Mouse (Mus musculus) kidney, adult 8-10 months (tissue): ENCODE results near the gene Hacd2.

Source experiments
- DNase-seq, 2 experiments: peaks; one replicate each; pipeline ENCODE4 v3.0.0; 2022

The Hacd2 gene

GRCm38 (mm10) chr16:35055861-35056260, 33.6 kb downstream of the Hacd2 start:
- DNase-seq = no peak

- no peak for DNase-seq
Observed at GRCm38 (mm10) chr16:35056306-35056705, 34.1 kb downstream of the Hacd2 start.

GRCm38 (mm10) chr16:35056786-35057185, 34.6 kb downstream of the Hacd2 start:
- DNase-seq = no peak

- DNase-seq = no peak
Observed at GRCm38 (mm10) chr16:35061017-35061416, 38.8 kb downstream of the Hacd2 start.

GRCm38 (mm10) chr16:35065724-35066123, 43.5 kb downstream of the Hacd2 start:
- no peak for DNase-seq

GRCm38 (mm10) chr16:35067095-35067494, 44.9 kb downstream of the Hacd2 start:
- DNase-seq = no peak

- DNase-seq = no peak
Observed at GRCm38 (mm10) chr16:35067631-35068030, 45.4 kb downstream of the Hacd2 start.

- no peak for DNase-seq
Observed at GRCm38 (mm10) chr16:35068886-35069285, 46.7 kb downstream of the Hacd2 start.

- DNase-seq = no peak
Observed at GRCm38 (mm10) chr16:35074436-35074835, 52.2 kb downstream of the Hacd2 start.

GRCm38 (mm10) chr16:35075643-35076042, 53.4 kb downstream of the Hacd2 start:
- no peak for DNase-seq

- DNase-seq = no peak
Observed at GRCm38 (mm10) chr16:35093500-35093899, 71.3 kb downstream of the Hacd2 start.

GRCm38 (mm10) chr16:35097870-35098530, 75.8 kb downstream of the Hacd2 start:
- no peak for DNase-seq

- DNase-seq = no peak
Observed at GRCm38 (mm10) chr16:35101751-35102420, 79.7 kb downstream of the Hacd2 start.

- DNase-seq = no peak
Observed at GRCm38 (mm10) chr16:35102866-35103620, 80.8 kb downstream of the Hacd2 start.

GRCm38 (mm10) chr16:35107985-35108384, 85.8 kb downstream of the Hacd2 start:
- no peak for DNase-seq

- no peak for DNase-seq
Observed at GRCm38 (mm10) chr16:35109156-35109555, 86.9 kb downstream of the Hacd2 start.

GRCm38 (mm10) chr16:35109656-35110291, 87.5 kb downstream of the Hacd2 start:
- DNase-seq = no peak

- DNase-seq = peak; percentile 44 to 83
Observed at GRCm38 (mm10) chr16:35110410-35111142, 88.3 kb downstream of the Hacd2 start.

- DNase-seq = no peak
Observed at GRCm38 (mm10) chr16:35111143-35111620, 89.0 kb downstream of the Hacd2 start.

- no peak for DNase-seq
Observed at GRCm38 (mm10) chr16:35113496-35113895, 91.3 kb downstream of the Hacd2 start.

GRCm38 (mm10) chr16:35116328-35116956, 94.2 kb downstream of the Hacd2 start:
- no peak for DNase-seq

GRCm38 (mm10) chr16:35117436-35117835, 95.2 kb downstream of the Hacd2 start:
- DNase-seq = no peak
